Mouse (Mus musculus): ENCODE results near the gene A430078G23Rik. TPM values are rescaled to one million over a fixed set of nuclear protein-coding genes. Genes with fewer than 3 reads are reported as not detected.
A peak's percentile ranks its signal among the peaks of the same experiment; 100 is the strongest.
"Not testable (repeated sequence)": the region's sequence is repeated elsewhere in the genome, so short reads cannot be mapped to it uniquely, and the experiment has no call there.

A430078G23Rik gene
- polyA plus RNA-seq, 1 experiment from 2014 or later, result not detected

DNA sequence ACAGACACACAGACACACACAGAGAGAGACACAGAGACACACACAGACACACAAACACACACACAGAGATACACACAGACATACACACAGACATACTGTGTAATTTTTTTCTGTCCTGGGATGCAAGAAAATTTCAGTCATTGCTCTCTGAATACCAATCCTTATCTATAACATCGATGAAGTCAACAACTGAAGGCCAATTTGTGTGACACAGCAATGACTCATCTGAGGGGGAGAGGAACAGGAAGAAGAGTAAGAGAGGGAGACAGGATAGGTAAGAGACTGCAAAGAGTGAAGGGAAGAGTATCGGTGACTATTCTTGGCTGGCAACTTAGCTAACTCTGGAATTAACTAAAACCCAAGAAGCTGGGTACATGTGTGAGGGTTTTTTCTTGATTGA lies 29.0 kb upstream of the A430078G23Rik start:
- ATAC-seq (replicated peaks; ENCODE audit: low FRiP score, low TSS enrichment, low read depth), result no peak
- no peaks in the 10 kb centered on the region for H3K9me3 ChIP-seq (ENCODE audit: control insufficient read depth, low read length)
- H3K27ac ChIP-seq (ENCODE audit: low read depth), result no peak overlapping the region
- DNase-seq (ENCODE audit: low spot score), result no peak
- H3K4me2 ChIP-seq (ENCODE audit: low read length), result no peak overlapping the region
- no peak overlapping the region for H3K9ac ChIP-seq (ENCODE audit: low read length)
- no peaks in the 10 kb centered on the region for H3K4me1 ChIP-seq (replicated peaks; ENCODE audit: control insufficient read depth, insufficient read depth, low read length)
- H3K27me3 ChIP-seq (replicated peaks; ENCODE audit: control insufficient read depth, insufficient read depth, low read length), result no peaks in the 10 kb centered on the region
- WGBS, result 80% methylated on average over 2 of the region's 2 CpGs
- H3K36me3 ChIP-seq (ENCODE audit: control insufficient read depth, insufficient read depth, low read length), result no peaks in the 10 kb centered on the region
- H3K4me3 ChIP-seq (ENCODE audit: low read depth, low read length), result no peak overlapping the region

- H3K4me1 ChIP-seq (replicated peaks; ENCODE audit: control insufficient read depth, insufficient read depth, low read length), result no peaks in the 10 kb centered on the region
- no peaks in the 10 kb centered on the region for H3K36me3 ChIP-seq (ENCODE audit: control insufficient read depth, insufficient read depth, low read length)
- 65% methylated on average over 1 of the region's 1 CpGs for WGBS
- no peak for DNase-seq (ENCODE audit: low spot score)
- no peak overlapping the region for H3K27ac ChIP-seq (ENCODE audit: low read depth)
- H3K9ac ChIP-seq (ENCODE audit: low read length), result no peak overlapping the region
- H3K27me3 ChIP-seq (replicated peaks; ENCODE audit: control insufficient read depth, insufficient read depth, low read length), result no peaks in the 10 kb centered on the region
- H3K4me2 ChIP-seq (ENCODE audit: low read length), result no peak overlapping the region
- no peak for ATAC-seq (replicated peaks; ENCODE audit: low FRiP score, low TSS enrichment, low read depth)
- H3K4me3 ChIP-seq (ENCODE audit: low read depth, low read length), result no peak overlapping the region
- H3K9me3 ChIP-seq (ENCODE audit: control insufficient read depth, low read length), result no peaks in the 10 kb centered on the region
These were observed 26.2 kb upstream of the A430078G23Rik start for GRCm38 (mm10) chr8:3327056-3327455.

GRCm38 (mm10) chr8:3327538-3328245 lies 25.5 kb upstream of the A430078G23Rik start:
- Histone ChIP-seq H3K4me1 (replicated peaks; ENCODE audit: control insufficient read depth, insufficient read depth, low read length) (no peaks in the 10 kb centered on the region), H3K9me3 (ENCODE audit: control insufficient read depth, low read length) (no peaks in the 10 kb centered on the region), H3K27ac (ENCODE audit: low read depth) (no peak overlapping the region), H3K27me3 (replicated peaks; ENCODE audit: control insufficient read depth, insufficient read depth, low read length) (no peaks in the 10 kb centered on the region), H3K4me3 (ENCODE audit: low read depth, low read length) (no peak overlapping the region), H3K4me2 (ENCODE audit: low read length) (no peak overlapping the region), H3K9ac (ENCODE audit: low read length) (no peak overlapping the region), H3K36me3 (ENCODE audit: control insufficient read depth, insufficient read depth, low read length) (no peaks in the 10 kb centered on the region)
- WGBS, result 72% methylated on average over 8 of the region's 8 CpGs
- no peak for ATAC-seq (replicated peaks; ENCODE audit: low FRiP score, low TSS enrichment, low read depth)
- DNase-seq (ENCODE audit: low spot score), result no peak

GRCm38 (mm10) chr8:3330662-3331061 lies 22.6 kb upstream of the A430078G23Rik start:
- Histone ChIP-seq H3K9ac (ENCODE audit: low read length) (no peak overlapping the region), H3K4me3 (ENCODE audit: low read depth, low read length) (no peak overlapping the region), H3K27me3 (replicated peaks; ENCODE audit: control insufficient read depth, insufficient read depth, low read length) (no peaks in the 10 kb centered on the region), H3K27ac (ENCODE audit: low read depth) (no peak overlapping the region), H3K9me3 (ENCODE audit: control insufficient read depth, low read length) (no peaks in the 10 kb centered on the region), H3K4me1 (replicated peaks; ENCODE audit: control insufficient read depth, insufficient read depth, low read length) (no peaks in the 10 kb centered on the region), H3K4me2 (ENCODE audit: low read length) (no peak overlapping the region), H3K36me3 (ENCODE audit: control insufficient read depth, insufficient read depth, low read length) (no peaks in the 10 kb centered on the region)
- WGBS, result 49% methylated on average over 6 of the region's 6 CpGs
- peak; percentile 59 for DNase-seq (ENCODE audit: low spot score)
- no peak for ATAC-seq (replicated peaks; ENCODE audit: low FRiP score, low TSS enrichment, low read depth)

GRCm38 (mm10) chr8:3331692-3332091 lies 21.5 kb upstream of the A430078G23Rik start:
- WGBS, result 73% methylated on average over 2 of the region's 2 CpGs

DNA sequence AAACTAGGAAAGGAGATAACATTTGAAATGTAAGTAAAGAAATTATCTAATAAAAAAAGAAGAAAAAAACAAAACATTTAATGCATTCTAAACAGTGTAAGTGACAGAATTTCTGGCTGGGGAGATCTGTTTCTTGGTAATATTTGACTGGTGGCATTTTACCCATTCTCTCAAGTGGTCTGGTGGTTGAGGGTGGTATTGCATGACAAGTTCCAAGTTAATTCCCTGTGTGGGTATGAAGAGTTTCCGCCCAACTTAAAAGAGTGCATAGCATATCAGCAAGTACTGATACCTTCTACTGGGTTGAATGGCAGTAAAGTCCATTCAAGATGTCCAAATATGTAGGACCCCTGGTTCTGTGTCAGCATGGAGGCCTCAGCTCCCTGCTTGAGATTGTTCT lies 17.3 kb upstream of the A430078G23Rik start:
- no peak overlapping the region for H3K4me3 ChIP-seq (ENCODE audit: low read depth, low read length)
- no peak overlapping the region for H3K9ac ChIP-seq (ENCODE audit: low read length)
- no peaks in the 10 kb centered on the region for H3K36me3 ChIP-seq (ENCODE audit: control insufficient read depth, insufficient read depth, low read length)
- H3K9me3 ChIP-seq (ENCODE audit: control insufficient read depth, low read length), result no peaks in the 10 kb centered on the region
- H3K4me2 ChIP-seq (ENCODE audit: low read length), result no peak overlapping the region
- ATAC-seq (replicated peaks; ENCODE audit: low FRiP score, low TSS enrichment, low read depth) (no peak), DNase-seq (ENCODE audit: low spot score) (no peak)
- 91% methylated on average over 1 of the region's 1 CpGs for WGBS
- H3K4me1 ChIP-seq (replicated peaks; ENCODE audit: control insufficient read depth, insufficient read depth, low read length), result no peaks in the 10 kb centered on the region
- H3K27ac ChIP-seq (ENCODE audit: low read depth), result no peak overlapping the region
- no peaks in the 10 kb centered on the region for H3K27me3 ChIP-seq (replicated peaks; ENCODE audit: control insufficient read depth, insufficient read depth, low read length)

More at GRCm38 (mm10) chr8:3331692-3332091, 21.5 kb upstream of the A430078G23Rik start:
- Histone ChIP-seq H3K36me3 (ENCODE audit: control insufficient read depth, insufficient read depth, low read length) (no peaks in the 10 kb centered on the region), H3K4me3 (ENCODE audit: low read depth, low read length) (no peak overlapping the region), H3K27ac (ENCODE audit: low read depth) (no peak overlapping the region), H3K4me1 (replicated peaks; ENCODE audit: control insufficient read depth, insufficient read depth, low read length) (no peaks in the 10 kb centered on the region), H3K4me2 (ENCODE audit: low read length) (no peak overlapping the region), H3K27me3 (replicated peaks; ENCODE audit: control insufficient read depth, insufficient read depth, low read length) (no peaks in the 10 kb centered on the region), H3K9me3 (ENCODE audit: control insufficient read depth, low read length) (no peaks in the 10 kb centered on the region), H3K9ac (ENCODE audit: low read length) (no peak overlapping the region)
- ATAC-seq (replicated peaks; ENCODE audit: low FRiP score, low TSS enrichment, low read depth), result no peak
- no peak for DNase-seq (ENCODE audit: low spot score)

DNA sequence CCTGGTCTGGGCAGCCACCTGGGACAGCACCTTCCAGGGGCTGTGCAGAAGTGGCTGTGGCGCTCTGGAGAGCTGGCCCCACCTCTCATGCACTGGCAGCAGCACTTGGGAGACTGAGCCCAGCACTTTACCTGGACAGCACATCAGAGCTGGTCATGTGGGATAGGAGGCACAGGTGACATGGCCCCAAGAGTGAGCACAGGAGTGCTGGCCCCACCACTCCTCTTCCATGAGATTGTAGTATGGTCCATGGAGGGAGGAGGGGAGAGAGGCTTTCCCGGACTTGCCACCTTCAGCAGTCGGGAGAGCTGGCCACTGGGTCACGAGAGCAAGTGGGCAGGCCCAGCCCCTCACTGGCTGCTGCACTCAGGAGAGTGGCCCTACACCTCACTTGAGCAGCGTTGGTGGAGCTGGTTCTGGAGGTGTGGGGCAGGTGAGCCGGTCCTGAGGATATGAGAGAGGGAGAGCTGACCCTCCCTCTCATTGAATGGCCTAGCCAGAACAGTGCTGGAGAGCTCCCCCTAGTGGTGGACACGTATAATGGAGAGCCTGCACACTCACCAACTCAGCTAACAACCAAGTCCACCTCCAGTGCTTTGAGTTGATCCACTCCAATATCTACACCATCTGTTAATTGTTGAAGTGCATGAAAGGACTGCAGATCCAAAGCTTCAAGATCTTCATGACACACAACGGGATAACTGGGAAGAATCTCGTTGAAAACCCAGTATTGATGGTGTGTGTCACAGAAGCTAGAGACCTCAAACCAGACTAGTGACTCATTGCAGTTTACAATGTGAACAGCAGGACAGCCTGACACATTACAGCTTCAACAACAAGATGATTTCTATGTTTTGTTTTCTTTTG lies 16.3 kb upstream of the A430078G23Rik start:
- H3K4me2 ChIP-seq (ENCODE audit: low read length), result no peak overlapping the region
- DNase-seq (ENCODE audit: low spot score) (peak; percentile 57), ATAC-seq (replicated peaks; ENCODE audit: low FRiP score, low TSS enrichment, low read depth) (peak; percentile 43)
- H3K4me3 ChIP-seq (ENCODE audit: low read depth, low read length), result no peak overlapping the region
- no peaks in the 10 kb centered on the region for H3K36me3 ChIP-seq (ENCODE audit: control insufficient read depth, insufficient read depth, low read length)
- H3K27ac ChIP-seq (ENCODE audit: low read depth), result no peak overlapping the region
- WGBS, result 57% methylated on average over 9 of the region's 9 CpGs
- H3K9ac ChIP-seq (ENCODE audit: low read length), result no peak overlapping the region
- H3K4me1 ChIP-seq (replicated peaks; ENCODE audit: control insufficient read depth, insufficient read depth, low read length), result no peaks in the 10 kb centered on the region
- no peaks in the 10 kb centered on the region for H3K9me3 ChIP-seq (ENCODE audit: control insufficient read depth, low read length)
- H3K27me3 ChIP-seq (replicated peaks; ENCODE audit: control insufficient read depth, insufficient read depth, low read length), result no peaks in the 10 kb centered on the region

GRCm38 (mm10) chr8:3337525-3337824 lies 15.7 kb upstream of the A430078G23Rik start:
- H3K4me1 ChIP-seq (replicated peaks; ENCODE audit: control insufficient read depth, insufficient read depth, low read length); H3K9me3 ChIP-seq (ENCODE audit: control insufficient read depth, low read length); H3K27ac ChIP-seq (ENCODE audit: low read depth); H3K4me2 ChIP-seq (ENCODE audit: low read length); H3K36me3 ChIP-seq (ENCODE audit: control insufficient read depth, insufficient read depth, low read length); ATAC-seq (replicated peaks; ENCODE audit: low FRiP score, low TSS enrichment, low read depth); H3K27me3 ChIP-seq (replicated peaks; ENCODE audit: control insufficient read depth, insufficient read depth, low read length); H3K4me3 ChIP-seq (ENCODE audit: low read depth, low read length); DNase-seq (ENCODE audit: low spot score); H3K9ac ChIP-seq (ENCODE audit: low read length): not testable (repeated sequence)
- 75% methylated on average over 3 of the region's 3 CpGs for WGBS
